Mouse (Mus musculus): ENCODE results near the gene Cacng6. TPM values are rescaled to one million over a fixed set of nuclear protein-coding genes. Genes with fewer than 3 reads are reported as not detected.
"Not testable (repeated sequence)": the region's sequence is repeated elsewhere in the genome, so short reads cannot be mapped to it uniquely, and the experiment has no call there.

Gene Cacng6
- polyA plus RNA-seq, 1 experiment: 0.16 TPM

DNA sequence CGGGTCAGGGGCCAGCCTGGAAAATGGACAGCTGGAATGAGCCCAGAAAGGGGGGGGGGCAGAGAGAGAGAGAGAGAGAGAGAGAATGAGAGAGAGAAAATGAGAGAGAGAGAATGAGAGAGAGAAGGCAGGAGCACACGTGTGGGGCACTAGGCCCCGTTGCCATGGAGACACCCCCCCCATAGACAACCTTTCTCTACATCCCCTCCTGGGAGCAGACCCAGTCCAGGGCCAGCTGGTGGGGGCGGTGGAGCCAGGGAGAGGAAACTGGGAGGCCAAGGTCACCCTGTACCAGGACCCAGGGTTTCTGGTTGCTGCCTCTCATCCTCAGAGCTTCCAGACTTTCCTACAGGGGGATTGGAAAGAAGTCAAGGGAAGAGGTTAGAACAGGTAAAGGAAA, 32.2 kb upstream of the Cacng6 start:
- peak; percentile 55 for DNase-seq (ENCODE audit: low read depth)
- TF ChIP-seq POLR2A (IDR thresholded peaks at IDR 0.05; ENCODE audit: borderline replicate concordance, extremely low read depth, insufficient read depth, insufficient read length, poor library complexity, severe bottlenecking): no peak
- no peak for TF ChIP-seq CTCF (IDR thresholded peaks at IDR 0.05; ENCODE audit: borderline replicate concordance, extremely low read depth, insufficient read depth, insufficient read length)

DNA sequence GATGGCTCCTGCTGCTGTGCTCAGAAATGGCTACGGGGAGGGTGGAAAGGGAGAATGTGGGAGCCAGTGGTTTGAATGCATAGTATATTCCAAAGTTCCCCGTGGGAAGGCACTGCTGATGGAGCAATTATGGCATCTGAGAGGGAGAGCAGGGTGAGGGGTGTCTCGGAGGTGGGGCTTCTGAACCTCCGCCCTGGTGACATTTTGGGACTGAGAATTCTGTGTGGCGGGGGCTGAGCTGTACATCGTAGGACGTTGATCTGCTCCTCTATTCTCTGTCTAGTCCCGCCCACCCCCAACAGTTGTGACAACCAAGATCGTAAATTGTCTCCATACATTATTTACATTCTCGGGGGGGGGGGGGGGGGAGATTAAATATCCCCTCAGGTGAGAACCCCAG, 26.6 kb upstream of the Cacng6 start:
- no peak for DNase-seq (ENCODE audit: low read depth)
- TF ChIP-seq CTCF (IDR thresholded peaks at IDR 0.05; ENCODE audit: borderline replicate concordance, extremely low read depth, insufficient read depth, insufficient read length) (no peak), POLR2A (IDR thresholded peaks at IDR 0.05; ENCODE audit: borderline replicate concordance, extremely low read depth, insufficient read depth, insufficient read length, poor library complexity, severe bottlenecking) (no peak)

DNA sequence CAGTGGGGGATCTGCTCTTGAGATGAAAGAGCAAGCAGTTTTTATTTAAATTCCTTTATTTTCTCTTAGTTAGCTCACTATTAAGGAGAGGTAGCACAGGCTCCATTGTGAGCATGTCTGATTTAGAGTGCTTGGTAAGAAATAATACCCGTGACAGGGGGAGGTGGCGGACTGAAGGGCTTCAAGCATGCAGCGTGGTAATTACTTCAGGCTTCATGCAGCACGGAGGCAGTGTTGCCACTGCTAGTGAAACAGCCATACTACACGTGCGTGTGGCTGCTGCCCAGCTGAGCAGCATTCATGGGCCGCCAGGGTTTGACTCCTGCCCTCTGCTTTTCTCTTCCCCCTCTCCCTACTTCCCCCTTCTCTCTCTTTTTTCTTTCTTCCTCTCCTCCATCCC, 26.2 kb upstream of the Cacng6 start:
- peak; percentile 78 for DNase-seq (ENCODE audit: low read depth)
- TF ChIP-seq CTCF (IDR thresholded peaks at IDR 0.05; ENCODE audit: borderline replicate concordance, extremely low read depth, insufficient read depth, insufficient read length) (no peak), POLR2A (IDR thresholded peaks at IDR 0.05; ENCODE audit: borderline replicate concordance, extremely low read depth, insufficient read depth, insufficient read length, poor library complexity, severe bottlenecking) (no peak)

DNA sequence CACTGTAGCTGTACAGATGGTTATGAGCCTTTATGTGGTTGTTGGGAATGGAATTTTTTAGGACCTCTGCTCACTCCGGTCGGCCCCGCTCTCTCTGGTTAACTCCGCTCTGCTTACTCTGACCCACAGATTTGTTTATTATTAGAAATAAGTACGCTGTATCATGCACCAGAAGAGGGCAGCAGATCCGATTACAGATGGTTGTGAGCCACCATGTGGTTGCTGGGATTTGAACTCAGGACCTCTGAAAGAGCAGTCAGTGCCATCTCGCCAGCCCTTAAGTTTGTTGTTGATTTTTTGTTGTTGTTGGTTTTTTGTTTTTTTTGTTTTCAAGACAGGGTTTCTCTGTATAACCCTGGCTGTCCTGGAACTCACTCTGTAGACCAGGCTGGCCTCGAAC, 25.6 kb upstream of the Cacng6 start:
- DNase-seq (ENCODE audit: low read depth): not testable (repeated sequence)

DNA sequence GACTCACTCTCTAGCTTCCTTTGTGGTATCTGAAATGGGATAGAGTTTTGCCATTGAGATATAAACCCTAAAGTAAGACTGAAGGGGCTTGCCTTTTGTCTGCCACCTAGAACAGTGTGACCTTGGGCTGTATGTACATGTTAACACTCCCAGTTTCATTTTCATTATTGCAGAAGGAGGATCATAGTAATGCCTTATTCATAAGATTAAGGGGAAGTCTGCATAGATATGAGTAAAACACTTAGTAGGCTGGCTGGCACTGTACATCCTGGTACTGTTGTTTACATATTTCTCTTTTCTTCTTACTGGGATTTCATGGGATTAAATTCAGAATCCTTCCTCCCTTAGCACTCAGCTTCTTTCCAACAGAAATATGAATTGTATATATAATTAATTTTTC, 24.1 kb upstream of the Cacng6 start:
- no peak for DNase-seq (ENCODE audit: low read depth)
- no peak for TF ChIP-seq CTCF (IDR thresholded peaks at IDR 0.05; ENCODE audit: borderline replicate concordance, extremely low read depth, insufficient read depth, insufficient read length)
- TF ChIP-seq POLR2A (IDR thresholded peaks at IDR 0.05; ENCODE audit: borderline replicate concordance, extremely low read depth, insufficient read depth, insufficient read length, poor library complexity, severe bottlenecking): no peak

DNA sequence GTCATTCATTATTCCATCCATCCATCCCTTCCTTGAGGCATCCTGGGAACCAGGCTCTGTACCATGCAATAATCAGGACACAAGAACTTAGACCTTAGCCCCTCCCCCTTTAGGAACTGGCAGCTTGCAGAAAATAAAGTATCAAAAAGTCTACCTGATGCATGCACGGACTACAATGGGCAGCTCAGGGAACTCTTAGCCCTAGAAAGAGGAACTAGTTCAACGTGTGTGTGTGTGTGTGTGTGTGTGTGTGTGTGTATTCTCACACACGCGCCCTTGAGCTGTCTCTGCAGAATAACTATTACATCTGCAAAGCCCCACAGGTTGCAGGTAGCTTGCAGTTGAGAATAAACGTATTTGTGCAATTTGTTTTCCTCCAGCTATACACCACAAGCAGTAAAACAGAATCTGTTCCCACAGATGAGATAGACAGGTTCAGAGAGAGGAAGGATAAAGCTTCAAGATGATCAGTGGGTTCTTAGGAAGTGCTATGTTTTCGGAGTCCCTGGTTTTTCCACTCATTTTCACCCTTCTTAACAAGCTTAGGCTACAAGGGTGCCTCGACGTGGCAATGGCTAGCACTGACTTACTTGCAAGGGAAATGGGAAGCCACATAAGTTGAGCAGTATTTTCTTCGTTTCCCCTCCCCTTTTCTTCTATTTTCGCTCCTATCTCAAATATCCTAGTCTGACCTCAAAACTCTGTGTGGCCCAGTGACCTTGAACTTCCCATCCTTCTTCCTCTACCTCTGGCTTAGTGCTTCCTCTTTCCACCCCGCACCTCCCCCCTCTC, 14.1 kb upstream of the Cacng6 start:
- TF ChIP-seq CTCF (IDR thresholded peaks at IDR 0.05; ENCODE audit: borderline replicate concordance, extremely low read depth, insufficient read depth, insufficient read length) (no peak), POLR2A (IDR thresholded peaks at IDR 0.05; ENCODE audit: borderline replicate concordance, extremely low read depth, insufficient read depth, insufficient read length, poor library complexity, severe bottlenecking) (no peak)
- no peak for DNase-seq (ENCODE audit: low read depth)

DNA sequence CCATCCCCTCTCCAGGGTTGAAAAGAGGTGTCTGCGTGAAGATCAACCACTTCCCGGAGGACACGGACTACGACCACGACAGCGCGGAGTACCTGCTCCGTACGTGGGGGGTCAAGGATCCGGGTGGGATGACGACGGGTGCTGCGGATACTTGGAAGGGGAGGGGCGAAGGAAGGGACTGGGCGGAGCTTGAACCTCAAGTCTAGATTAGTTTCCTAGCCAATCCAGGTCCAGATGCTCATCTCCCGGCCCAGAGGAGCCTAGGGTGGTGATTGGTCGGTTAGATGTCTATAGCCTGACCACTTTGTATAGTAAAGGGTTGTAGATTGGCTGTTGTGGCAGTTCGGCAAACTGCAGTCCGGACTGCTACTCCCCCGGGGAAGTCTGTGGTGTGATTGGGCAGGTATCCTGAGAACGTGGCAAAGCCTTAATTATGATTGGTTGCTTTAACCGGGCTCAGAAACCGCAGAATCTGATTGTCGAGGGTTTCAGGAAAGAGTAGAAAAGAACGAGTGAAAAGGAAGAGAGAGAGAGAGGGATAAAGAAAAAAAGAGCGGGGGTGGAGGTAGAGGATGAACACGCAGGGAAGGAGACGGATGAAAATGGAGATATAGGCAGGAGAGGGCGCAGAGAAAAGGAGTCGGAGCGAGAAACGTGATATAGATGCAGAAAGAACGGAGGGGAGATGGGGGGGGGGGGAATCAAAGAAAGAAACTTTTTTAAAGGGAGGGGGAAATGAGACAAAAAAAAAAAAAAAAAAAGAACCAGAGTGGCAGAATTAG, 12.6 kb upstream of the Cacng6 start:
- TF ChIP-seq CTCF (IDR thresholded peaks at IDR 0.05; ENCODE audit: borderline replicate concordance, extremely low read depth, insufficient read depth, insufficient read length) (no peak), POLR2A (IDR thresholded peaks at IDR 0.05; ENCODE audit: borderline replicate concordance, extremely low read depth, insufficient read depth, insufficient read length, poor library complexity, severe bottlenecking) (no peak)
- peak; percentile 95 for DNase-seq (ENCODE audit: low read depth)

DNA sequence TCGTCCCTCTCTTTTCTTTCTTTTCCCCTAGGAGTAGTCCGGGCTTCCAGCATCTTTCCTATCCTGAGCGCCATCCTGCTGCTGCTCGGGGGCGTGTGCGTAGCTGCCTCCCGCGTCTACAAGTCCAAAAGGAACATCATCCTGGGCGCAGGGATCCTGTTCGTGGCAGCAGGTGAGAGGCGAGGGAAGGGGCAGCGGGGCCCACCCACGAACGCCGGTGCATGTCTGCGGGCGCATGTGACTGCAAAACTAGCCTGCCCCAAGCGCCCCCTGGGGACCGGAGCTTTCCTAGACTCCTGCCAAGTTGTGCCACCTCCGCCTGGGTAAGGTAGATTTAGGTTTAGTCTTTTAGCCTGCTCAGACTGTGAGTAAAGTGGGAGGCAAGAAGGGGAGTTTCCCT, 12.0 kb upstream of the Cacng6 start:
- TF ChIP-seq POLR2A (IDR thresholded peaks at IDR 0.05; ENCODE audit: borderline replicate concordance, extremely low read depth, insufficient read depth, insufficient read length, poor library complexity, severe bottlenecking) (no peak), CTCF (IDR thresholded peaks at IDR 0.05; ENCODE audit: borderline replicate concordance, extremely low read depth, insufficient read depth, insufficient read length) (peak; percentile 39; the same call in 1 of the 2 replicates)
- DNase-seq (ENCODE audit: low read depth): peak; percentile 64

DNA sequence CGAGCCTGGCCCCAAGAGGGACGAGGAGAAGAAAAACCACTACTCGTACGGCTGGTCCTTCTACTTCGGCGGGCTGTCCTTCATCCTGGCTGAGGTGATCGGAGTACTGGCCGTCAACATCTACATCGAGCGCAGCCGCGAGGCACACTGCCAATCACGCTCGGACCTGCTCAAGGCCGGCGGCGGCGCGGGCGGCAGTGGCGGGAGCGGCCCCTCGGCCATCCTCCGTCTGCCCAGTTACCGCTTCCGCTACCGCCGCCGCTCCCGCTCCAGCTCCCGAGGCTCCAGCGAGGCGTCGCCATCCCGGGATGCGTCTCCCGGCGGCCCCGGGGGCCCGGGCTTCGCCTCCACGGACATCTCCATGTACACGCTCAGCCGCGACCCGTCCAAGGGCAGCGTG, 9.1 kb upstream of the Cacng6 start:
- no peak for TF ChIP-seq CTCF (IDR thresholded peaks at IDR 0.05; ENCODE audit: borderline replicate concordance, extremely low read depth, insufficient read depth, insufficient read length)
- TF ChIP-seq POLR2A (IDR thresholded peaks at IDR 0.05; ENCODE audit: borderline replicate concordance, extremely low read depth, insufficient read depth, insufficient read length, poor library complexity, severe bottlenecking): no peak
- DNase-seq (ENCODE audit: low read depth): peak; percentile 68

DNA sequence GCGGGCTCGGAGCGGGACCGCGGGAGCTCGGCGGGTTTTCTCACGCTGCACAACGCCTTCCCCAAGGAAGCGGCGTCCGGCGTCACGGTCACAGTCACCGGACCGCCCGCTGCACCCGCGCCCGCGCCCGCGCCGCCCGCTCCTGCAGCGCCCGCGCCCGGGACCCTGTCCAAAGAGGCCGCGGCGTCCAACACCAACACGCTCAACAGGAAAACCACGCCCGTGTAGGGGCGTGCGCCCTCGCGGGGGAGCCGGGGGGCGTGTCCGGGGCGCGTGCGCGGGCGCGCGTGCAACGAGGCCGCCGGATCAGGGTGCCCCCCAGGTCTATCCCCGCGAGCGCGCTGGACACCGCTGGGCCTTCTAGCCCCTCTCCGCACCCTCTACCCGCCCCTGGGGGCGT, 8.6 kb upstream of the Cacng6 start:
- peak; percentile 22 for DNase-seq (ENCODE audit: low read depth)

DNA sequence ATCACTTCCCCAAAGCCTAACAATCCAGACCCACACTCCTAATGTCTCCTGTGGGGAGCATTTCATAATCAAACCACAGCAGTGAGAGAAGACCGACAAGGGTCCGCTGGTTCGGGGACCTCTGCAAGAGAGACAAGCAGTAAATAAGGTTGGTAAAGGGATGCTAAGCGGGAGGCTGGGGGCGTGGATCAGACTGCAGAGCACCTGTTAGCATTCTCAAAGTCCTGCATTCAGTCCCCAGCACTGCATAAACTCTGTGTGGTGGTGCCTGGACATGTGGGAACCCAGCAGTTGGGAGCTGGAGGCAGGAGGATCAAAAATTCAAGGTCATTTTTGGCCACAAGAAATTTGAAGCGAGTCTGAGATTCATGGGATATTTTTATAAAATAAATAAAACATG, 4.1 kb upstream of the Cacng6 start:
- no peak for TF ChIP-seq CTCF (IDR thresholded peaks at IDR 0.05; ENCODE audit: borderline replicate concordance, extremely low read depth, insufficient read depth, insufficient read length)
- no peak for TF ChIP-seq POLR2A (IDR thresholded peaks at IDR 0.05; ENCODE audit: borderline replicate concordance, extremely low read depth, insufficient read depth, insufficient read length, poor library complexity, severe bottlenecking)
- DNase-seq (ENCODE audit: low read depth): no peak

More for the DNA sequence above, 8.6 kb upstream of the Cacng6 start:
- TF ChIP-seq CTCF (IDR thresholded peaks at IDR 0.05; ENCODE audit: borderline replicate concordance, extremely low read depth, insufficient read depth, insufficient read length) (no peak), POLR2A (IDR thresholded peaks at IDR 0.05; ENCODE audit: borderline replicate concordance, extremely low read depth, insufficient read depth, insufficient read length, poor library complexity, severe bottlenecking) (no peak)

DNA sequence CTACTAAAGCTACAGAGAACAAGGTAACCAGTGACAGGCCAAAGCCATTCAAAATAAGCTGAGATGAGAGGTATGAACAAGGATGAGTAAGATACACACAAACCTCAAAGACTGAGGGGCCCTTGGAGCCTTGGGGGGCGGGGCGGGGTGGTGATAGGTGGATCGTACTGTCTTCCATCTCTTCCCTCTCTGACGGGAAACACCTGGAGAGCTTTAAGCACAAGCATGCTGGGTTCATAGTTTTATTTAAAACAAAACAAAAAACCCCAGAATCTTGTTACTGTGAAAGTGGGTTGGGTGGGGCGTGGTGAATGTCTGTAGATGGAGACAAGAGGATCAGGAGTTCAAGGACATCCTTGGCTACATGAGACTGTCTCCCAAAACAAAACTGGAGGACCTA, 3.5 kb upstream of the Cacng6 start:
- DNase-seq (ENCODE audit: low read depth): no peak

More for the DNA sequence above, 3.5 kb upstream of the Cacng6 start:
- TF ChIP-seq POLR2A (IDR thresholded peaks at IDR 0.05; ENCODE audit: borderline replicate concordance, extremely low read depth, insufficient read depth, insufficient read length, poor library complexity, severe bottlenecking): no peak
- TF ChIP-seq CTCF (IDR thresholded peaks at IDR 0.05; ENCODE audit: borderline replicate concordance, extremely low read depth, insufficient read depth, insufficient read length): no peak
